Mouse (Mus musculus) intestine, postnatal 0 days (tissue): ENCODE data around the gene Kif2c. TPM values are rescaled to one million over a fixed set of nuclear protein-coding genes. Genes with fewer than 3 reads are reported as not detected.
A peak's percentile ranks its signal among the peaks of the same experiment; 100 is the strongest.
"Not testable (repeated sequence)": the region's sequence is repeated elsewhere in the genome, so short reads cannot be mapped to it uniquely, and the experiment has no call there.

Source experiments
- ATAC-seq: fragments of 200-750 bp; cut with Nextera tagmentation; 2 replicates; pipeline ENCODE4 v1.8.0; 2017; ENCODE audit warnings: mild to moderate bottlenecking, moderate TSS enrichment, moderate library complexity
- H3K27ac ChIP-seq: fragments of 300-500 bp; sonication (generic); 2 replicates; pipeline ENCODE4 v1.5.1; 2014; ENCODE audit warnings: mild to moderate bottlenecking, low read depth, low read length, moderate library complexity
- H3K27me3 ChIP-seq: fragments of 300-500 bp; sonication (generic); replicated peaks from 2 replicates; pipeline ENCODE4 v1.6.1; 2014; ENCODE audit warnings: low read length, mixed read lengths; ENCODE audit not compliant: control insufficient read depth, insufficient read depth
- H3K36me3 ChIP-seq: fragments of 300-500 bp; sonication (generic); 2 replicates; pipeline ENCODE4 v1.6.1; 2014; ENCODE audit warnings: mild to moderate bottlenecking, moderate library complexity; ENCODE audit not compliant: control insufficient read depth, insufficient read depth
- H3K4me1 ChIP-seq: fragments of 300-500 bp; sonication (generic); replicated peaks from 2 replicates; pipeline ENCODE4 v1.6.1; 2014; ENCODE audit warnings: antibody characterized with exemption, low read length, mixed read lengths; ENCODE audit not compliant: control insufficient read depth, insufficient read depth
- H3K4me2 ChIP-seq: fragments of 300-500 bp; sonication (generic); replicated peaks from 2 replicates; pipeline ENCODE4 v1.6.1; 2014; ENCODE audit warnings: low read depth, mild to moderate bottlenecking, moderate library complexity
- H3K4me3 ChIP-seq: fragments of 300-500 bp; sonication (generic); 2 replicates; pipeline ENCODE4 v1.5.1; 2014; ENCODE audit warnings: low read depth, low read length
- H3K9ac ChIP-seq: fragments of 300-500 bp; sonication (generic); 2 replicates; pipeline ENCODE4 v1.6.1; 2014; ENCODE audit warnings: mild to moderate bottlenecking, low read depth, low read length
- H3K9me3 ChIP-seq: fragments of 300-500 bp; sonication (generic); 2 replicates; pipeline ENCODE4 v1.6.1; 2016; ENCODE audit warnings: mixed run types; ENCODE audit not compliant: control insufficient read depth
- CTCF ChIP-seq: sonication (generic); IDR thresholded peaks from 2 replicates; pipeline ENCODE4 v1.5.1; 2016; ENCODE audit warnings: low read depth, mild to moderate bottlenecking, control low read depth, antibody characterized with exemption, moderate library complexity
- WGBS: fragments of 180-500 bp; shearing (Covaris S2); extraction: QIAGEN DNeasy Blood & Tissue Kit; methylation state at CpG from one replicate; pipeline ENCODE4 v1.1.7; 2014; 5-methylcytosine and 5-hydroxymethylcytosine counted together
- polyA plus RNA-seq: library from polyadenylated mRNA; unstranded; fragments of >200 nt; fragmentation: Nextera tagmentation; extraction: Ambion mirVana; gene quantifications from 2 replicates; pipeline ENCODE4 v1.2.1, GENCODE M21; 2015

Kif2c gene
- polyA plus RNA-seq, 1 experiment from 2014 or later, result 7.9 TPM

- Histone ChIP-seq H3K4me2 (peak overlapping the region; percentile 59), H3K9me3 (no peaks in the 10 kb centered on the region), H3K9ac (peak overlapping the region; percentile 50), H3K27me3 (no peaks in the 10 kb centered on the region), H3K27ac (peak overlapping the region; percentile 54), H3K36me3 (no peaks in the 10 kb centered on the region), H3K4me1 (no peaks in the 10 kb centered on the region), H3K4me3 (peak overlapping the region; percentile 38)
- 1% methylated on average over 9 of the region's 9 CpGs for WGBS
- no peak for TF ChIP-seq CTCF
- ATAC-seq, result peak; percentile 91
Measured at GRCm38 (mm10) chr4:117189856-117190543, 7.6 kb upstream of the Kif2c start.

- peak; percentile 75 for ATAC-seq
- Histone ChIP-seq H3K9ac (peak overlapping the region; percentile 50), H3K27me3 (no peaks in the 10 kb centered on the region), H3K4me1 (no peaks in the 10 kb centered on the region), H3K36me3 (no peaks in the 10 kb centered on the region), H3K9me3 (no peaks in the 10 kb centered on the region), H3K4me2 (peak overlapping the region; percentile 59), H3K4me3 (peak overlapping the region; percentile 38), H3K27ac (peak overlapping the region; percentile 54; the same call in 1 of the 2 replicates)
- WGBS, result under 1% methylated on average over 16 of the region's 16 CpGs
- peak; percentile 80 for TF ChIP-seq CTCF
Measured at GRCm38 (mm10) chr4:117189382-117189855, 7.0 kb upstream of the Kif2c start.

- H3K4me1 ChIP-seq, result no peaks in the 10 kb centered on the region
- H3K4me2 ChIP-seq, result peak overlapping the region; percentile 59
- no peaks in the 10 kb centered on the region for H3K36me3 ChIP-seq
- ATAC-seq, result no peak
- WGBS, result 57% methylated on average over 3 of the region's 3 CpGs
- peak overlapping the region; percentile 38 for H3K4me3 ChIP-seq
- H3K9me3 ChIP-seq, result no peaks in the 10 kb centered on the region
- peak overlapping the region; percentile 54; the same call in 1 of the 2 replicates for H3K27ac ChIP-seq
- no peak for TF ChIP-seq CTCF
- no peaks in the 10 kb centered on the region for H3K27me3 ChIP-seq
- H3K9ac ChIP-seq, result peak overlapping the region; percentile 50
Measured at GRCm38 (mm10) chr4:117188969-117189368, 6.5 kb upstream of the Kif2c start.

- H3K4me1 ChIP-seq, H3K27ac ChIP-seq, H3K9me3 ChIP-seq, H3K27me3 ChIP-seq: not testable (repeated sequence)
- peaks cover 11% of the 10 kb centered on the region; the same call in 1 of the 2 replicates for H3K36me3 ChIP-seq
- peak; percentile 65 for ATAC-seq
- H3K9ac ChIP-seq, result peak overlapping the region; percentile 40; the same call in 1 of the 2 replicates
- H3K4me2 ChIP-seq, result peak overlapping the region; percentile 95
- 9% methylated on average over 9 of the region's 9 CpGs for WGBS
- H3K4me3 ChIP-seq, result peak overlapping the region; percentile 69
Measured at GRCm38 (mm10) chr4:117182759-117183096, 289 bp upstream of the Kif2c start.

- WGBS, result 71% methylated on average over 5 of the region's 5 CpGs
- Histone ChIP-seq H3K36me3 (peaks cover 83% of the 10 kb centered on the region), H3K9me3 (no peaks in the 10 kb centered on the region), H3K4me3 (no peak overlapping the region), H3K4me2 (no peak overlapping the region), H3K27me3 (no peaks in the 10 kb centered on the region), H3K9ac (no peak overlapping the region), H3K27ac (no peak overlapping the region), H3K4me1 (no peaks in the 10 kb centered on the region)
- ATAC-seq, result no peak
- TF ChIP-seq CTCF, result no peak
Measured at GRCm38 (mm10) chr4:117169936-117170335, 12.5 kb downstream of the Kif2c start.

- TF ChIP-seq CTCF, result no peak
- 66% methylated on average over 4 of the region's 4 CpGs for WGBS
- ATAC-seq, result no peak
- no peaks in the 10 kb centered on the region for H3K4me1 ChIP-seq
- H3K9me3 ChIP-seq, result no peaks in the 10 kb centered on the region
- H3K4me2 ChIP-seq, result no peak overlapping the region
- no peak overlapping the region for H3K4me3 ChIP-seq
- no peak overlapping the region for H3K27ac ChIP-seq
- H3K9ac ChIP-seq, result no peak overlapping the region
- H3K27me3 ChIP-seq, result no peaks in the 10 kb centered on the region
- peaks cover 48% of the 10 kb centered on the region for H3K36me3 ChIP-seq
Measured at GRCm38 (mm10) chr4:117161183-117161582, 21.3 kb downstream of the Kif2c start.
